Mouse (Mus musculus) megakaryocyte-erythroid progenitor cell, adult 5 weeks (primary cell): ENCODE data around the gene Tmem62. TPM values are rescaled to one million over a fixed set of nuclear protein-coding genes. Genes with fewer than 3 reads are reported as not detected.

ENCODE experiments used
- polyA plus RNA-seq: library from polyadenylated mRNA; stranded (reverse); fragments of >175 nt; gene quantifications from 2 replicates; pipeline ENCODE4 v1.2.3, GENCODE M21; 2012

Gene Tmem62
- polyA plus RNA-seq, result 1.6 and 2.0 TPM in 2 replicates

GRCm38 (mm10) chr2:120976990-120977925, at the start of gene Tmem62:
TSS of gene Tmem62 (plus strand) at chr2:120977017.

GRCm38 (mm10) chr2:120970559-120971080, 6.2 kb upstream of the Tmem62 start, which contains the start of gene Ubr1:
TSS of gene Ubr1 (minus strand) at chr2:120970715.

GRCm38 (mm10) chr2:121007925-121008663, 31.3 kb downstream of the Tmem62 start, which contains the start of gene Ccndbp1:
TSS of gene Ccndbp1 (plus strand) at chr2:121008403.

GRCm38 (mm10) chr2:121036733-121037341, 60.0 kb downstream of the Tmem62 start, which contains the start of gene Epb42:
TSS of gene Epb42 (minus strand) at chr2:121037072.

Other genes starting within 250 kb of the Tmem62 start
- gene Cdan1, start 126.9 kb upstream of the Tmem62 start, polyA plus RNA-seq, result 73.5 and 80.9 TPM in 2 replicates
- 2.0 and 2.6 TPM in 2 replicates for gene Ttbk2, start 126.4 kb upstream of the Tmem62 start, polyA plus RNA-seq
- 12.4 and 14.0 TPM in 2 replicates for gene Ubr1, start 6.3 kb upstream of the Tmem62 start, polyA plus RNA-seq
- 11.6 and 15.6 TPM in 2 replicates for gene Ccndbp1, start 31.4 kb downstream of the Tmem62 start, polyA plus RNA-seq
- 0.84 and 1.1 TPM in 2 replicates for gene Epb42, start 60.1 kb downstream of the Tmem62 start, polyA plus RNA-seq
- gene Tgm5, start 108.8 kb downstream of the Tmem62 start, polyA plus RNA-seq, result not detected in 2 replicates
- not detected in 2 replicates for gene Tgm7, start 132.8 kb downstream of the Tmem62 start, polyA plus RNA-seq
- gene Adal, start 163.4 kb downstream of the Tmem62 start, polyA plus RNA-seq, result 4.2 and 4.6 TPM in 2 replicates
- gene Lcmt2, start 163.6 kb downstream of the Tmem62 start, polyA plus RNA-seq, result 7.2 and 8.4 TPM in 2 replicates
- 14.5 and 16.1 TPM in 2 replicates for gene Tubgcp4, start 193.6 kb downstream of the Tmem62 start, polyA plus RNA-seq
- 13.7 and 16.5 TPM in 2 replicates for gene Zscan29, start 194.1 kb downstream of the Tmem62 start, polyA plus RNA-seq